Mouse (Mus musculus) hindbrain, postnatal 0 days (tissue): ENCODE results near the gene Abca4. TPM values are rescaled to one million over a fixed set of nuclear protein-coding genes. Genes with fewer than 3 reads are reported as not detected.

ENCODE experiments used
- ATAC-seq: fragments of 200-750 bp; cut with Nextera tagmentation; 2 replicates; pipeline ENCODE4 v1.8.0; 2017; ENCODE audit warnings: mild to moderate bottlenecking, moderate TSS enrichment, moderate library complexity
- DNase-seq: peaks from one replicate; pipeline ENCODE4 v3.0.0-alpha.2; 2015; ENCODE audit warnings: low spot score
- H3K27ac ChIP-seq: fragments of 300-500 bp; sonication (generic); 2 replicates; pipeline ENCODE4 v1.5.1; 2014; ENCODE audit warnings: mild to moderate bottlenecking
- H3K27me3 ChIP-seq: fragments of 300-500 bp; sonication (generic); 2 replicates; pipeline ENCODE4 v1.6.1; 2014; ENCODE audit warnings: low read length, mixed read lengths; ENCODE audit not compliant: insufficient read depth
- H3K36me3 ChIP-seq: fragments of 300-500 bp; sonication (generic); 2 replicates; pipeline ENCODE4 v1.6.1; 2014; ENCODE audit warnings: low read length, mixed read lengths; ENCODE audit not compliant: insufficient read depth
- H3K4me1 ChIP-seq: fragments of 300-500 bp; sonication (generic); 2 replicates; pipeline ENCODE4 v1.6.1; 2014; ENCODE audit warnings: antibody characterized with exemption, low read length, mixed read lengths; ENCODE audit not compliant: insufficient read depth
- H3K4me2 ChIP-seq: fragments of 300-500 bp; sonication (generic); 2 replicates; pipeline ENCODE4 v1.6.1; 2014; ENCODE audit warnings: low read depth, mild to moderate bottlenecking, low read length, moderate library complexity, mixed read lengths
- H3K4me3 ChIP-seq: fragments of 300-500 bp; sonication (generic); 2 replicates; pipeline ENCODE4 v1.5.1; 2014; ENCODE audit warnings: low read length
- H3K9ac ChIP-seq: fragments of 300-500 bp; sonication (generic); replicated peaks from 2 replicates; pipeline ENCODE4 v1.6.1; 2014; ENCODE audit warnings: mild to moderate bottlenecking, low read length, moderate library complexity, mixed read lengths
- H3K9me3 ChIP-seq: fragments of 300-500 bp; sonication (generic); 2 replicates; pipeline ENCODE4 v1.6.1; 2016; ENCODE audit warnings: low read length, mixed read lengths
- CTCF ChIP-seq: IDR thresholded peaks from 2 replicates; pipeline ENCODE4 v1.5.1; 2016; ENCODE audit warnings: antibody characterized with exemption, control low read depth, low read depth
- WGBS: fragments of 180-500 bp; shearing (Covaris S2); extraction: QIAGEN DNeasy Blood & Tissue Kit; methylation state at CpG from one replicate; pipeline ENCODE4 v1.1.7; 2014; 5-methylcytosine and 5-hydroxymethylcytosine counted together
- polyA plus RNA-seq: library from polyadenylated mRNA; unstranded; fragments of >200 nt; fragmentation: Nextera tagmentation; extraction: Ambion mirVana; gene quantifications from 2 replicates; pipeline ENCODE4 v1.2.1, GENCODE M21; 2015
- total RNA-seq: library from RNA; depleted of rRNA; stranded (reverse); fragments of >200 nt; gene quantifications from 2 replicates; pipeline ENCODE4 v1.2.3, GENCODE M21; 2014

Gene Abca4
- total and polyA plus RNA-seq, 2 experiments from 2014 or later, result 4.8 to 11.7 TPM

GRCm38 (mm10) chr3:122150836-122151235 lies 106.6 kb downstream of the Abca4 start:
- H3K4me2 ChIP-seq, result no peak overlapping the region
- H3K27me3 ChIP-seq, result no peaks in the 10 kb centered on the region
- H3K4me3 ChIP-seq, result no peak overlapping the region
- no peak for TF ChIP-seq CTCF
- DNase-seq (no peak), ATAC-seq (no peak)
- no peak overlapping the region for H3K27ac ChIP-seq
- H3K9me3 ChIP-seq, result no peaks in the 10 kb centered on the region
- H3K9ac ChIP-seq, result no peak overlapping the region
- H3K36me3 ChIP-seq, result no peaks in the 10 kb centered on the region
- peaks cover 5% of the 10 kb centered on the region; the same call in 1 of the 2 replicates for H3K4me1 ChIP-seq
- 78% methylated on average over 7 of the region's 7 CpGs for WGBS

- Histone ChIP-seq H3K4me1 (peaks cover 5% of the 10 kb centered on the region; the same call in 1 of the 2 replicates), H3K4me3 (no peak overlapping the region), H3K36me3 (no peaks in the 10 kb centered on the region), H3K9me3 (no peaks in the 10 kb centered on the region), H3K4me2 (no peak overlapping the region), H3K27me3 (no peaks in the 10 kb centered on the region), H3K9ac (no peak overlapping the region), H3K27ac (peak overlapping the region; percentile 2; the same call in 1 of the 2 replicates)
- DNase-seq, result peak; percentile 75
- 33% methylated on average over 4 of the region's 4 CpGs for WGBS
- no peak for TF ChIP-seq CTCF
- peak; percentile 82 for ATAC-seq
These were observed 108.2 kb downstream of the Abca4 start for GRCm38 (mm10) chr3:122152431-122152830.

GRCm38 (mm10) chr3:122154080-122154479 lies 109.8 kb downstream of the Abca4 start:
- ATAC-seq (no peak), DNase-seq (peak; percentile 14)

GRCm38 (mm10) chr3:122159447-122159846 lies 115.2 kb downstream of the Abca4 start:
- H3K27ac ChIP-seq, result no peak overlapping the region
- H3K9ac ChIP-seq, result no peak overlapping the region
- ATAC-seq, result no peak
- no peak for TF ChIP-seq CTCF
- H3K4me3 ChIP-seq, result no peak overlapping the region
- no peaks in the 10 kb centered on the region for H3K9me3 ChIP-seq
- no peak overlapping the region for H3K4me2 ChIP-seq
- DNase-seq, result no peak
- no peaks in the 10 kb centered on the region for H3K4me1 ChIP-seq
- WGBS, result 85% methylated on average over 1 of the region's 1 CpGs
- no peaks in the 10 kb centered on the region for H3K36me3 ChIP-seq
- no peaks in the 10 kb centered on the region for H3K27me3 ChIP-seq

More at GRCm38 (mm10) chr3:122154080-122154479, 109.8 kb downstream of the Abca4 start:
- H3K27ac ChIP-seq, result no peak overlapping the region
- H3K4me2 ChIP-seq, result no peak overlapping the region
- TF ChIP-seq CTCF, result no peak
- H3K27me3 ChIP-seq, result no peaks in the 10 kb centered on the region
- H3K4me3 ChIP-seq, result no peak overlapping the region
- WGBS, result 59% methylated on average over 2 of the region's 2 CpGs
- H3K9ac ChIP-seq, result no peak overlapping the region
- no peaks in the 10 kb centered on the region for H3K36me3 ChIP-seq
- peaks cover 5% of the 10 kb centered on the region; the same call in 1 of the 2 replicates for H3K4me1 ChIP-seq
- no peaks in the 10 kb centered on the region for H3K9me3 ChIP-seq

- no peak overlapping the region for H3K9ac ChIP-seq
- H3K9me3 ChIP-seq, result no peaks in the 10 kb centered on the region
- ATAC-seq, result peak; percentile 55; the same call in 1 of the 2 replicates
- no peak overlapping the region for H3K27ac ChIP-seq
- H3K27me3 ChIP-seq, result no peaks in the 10 kb centered on the region
- no peaks in the 10 kb centered on the region for H3K36me3 ChIP-seq
- 38% methylated on average over 10 of the region's 10 CpGs for WGBS
- no peak overlapping the region for H3K4me3 ChIP-seq
- no peak overlapping the region for H3K4me2 ChIP-seq
- peak; percentile 81 for TF ChIP-seq CTCF
- H3K4me1 ChIP-seq, result no peaks in the 10 kb centered on the region
- DNase-seq, result peak; percentile 70
These were observed 125.5 kb downstream of the Abca4 start for GRCm38 (mm10) chr3:122169616-122170178.

- no peak for ATAC-seq
- Histone ChIP-seq H3K9me3 (no peaks in the 10 kb centered on the region), H3K36me3 (no peaks in the 10 kb centered on the region), H3K4me3 (no peak overlapping the region), H3K4me1 (no peaks in the 10 kb centered on the region), H3K27ac (no peak overlapping the region), H3K27me3 (no peaks in the 10 kb centered on the region), H3K9ac (no peak overlapping the region), H3K4me2 (no peak overlapping the region)
- WGBS, result 87% methylated on average over 10 of the region's 10 CpGs
- TF ChIP-seq CTCF, result no peak
- no peak for DNase-seq
These were observed 126.5 kb downstream of the Abca4 start for GRCm38 (mm10) chr3:122170621-122171309.
